Mouse (Mus musculus) thymus, postnatal 10 days (tissue): ENCODE measurements around the gene Tppp3.

Experiments used
- DNase-seq, 2 experiments: peaks; one replicate each; pipeline ENCODE4 v3.0.0; 2021; ENCODE audit warnings: low spot score in 2 of 2

The Tppp3 gene

GRCm38 (mm10) chr8:105484392-105484791, 13.1 kb upstream of the Tppp3 start:
- no peak for DNase-seq

GRCm38 (mm10) chr8:105484030-105484368, 12.7 kb upstream of the Tppp3 start:
- DNase-seq, result no peak

GRCm38 (mm10) chr8:105483212-105484029, 12.1 kb upstream of the Tppp3 start:
- DNase-seq, result no peak

- no peak for DNase-seq
These were observed 10.8 kb upstream of the Tppp3 start for GRCm38 (mm10) chr8:105482123-105482522.

GRCm38 (mm10) chr8:105481453-105481852, 10.1 kb upstream of the Tppp3 start:
- peak in 1 of 2 experiments; percentile 52 for DNase-seq

- DNase-seq, result no peak
These were observed 9.7 kb upstream of the Tppp3 start for GRCm38 (mm10) chr8:105481013-105481412.

- DNase-seq, result no peak
These were observed 6.5 kb upstream of the Tppp3 start for GRCm38 (mm10) chr8:105477792-105478191.

- DNase-seq, result peak in 1 of 2 experiments; percentile 62
These were observed 5.5 kb upstream of the Tppp3 start for GRCm38 (mm10) chr8:105476628-105477413.

- DNase-seq, result no peak
These were observed 4.8 kb upstream of the Tppp3 start for GRCm38 (mm10) chr8:105476161-105476560.

- no peak for DNase-seq
These were observed 4.4 kb upstream of the Tppp3 start for GRCm38 (mm10) chr8:105475742-105476141.

- no peak for DNase-seq
These were observed 3.9 kb upstream of the Tppp3 start for GRCm38 (mm10) chr8:105475254-105475653.

GRCm38 (mm10) chr8:105474680-105475079, 3.4 kb upstream of the Tppp3 start:
- no peak for DNase-seq

- DNase-seq, result peak; percentile 13 to 28
These were observed 2.7 kb upstream of the Tppp3 start for GRCm38 (mm10) chr8:105473816-105474606.

GRCm38 (mm10) chr8:105472983-105473382, 1.7 kb upstream of the Tppp3 start:
- DNase-seq, result no peak

GRCm38 (mm10) chr8:105472414-105472932, 1.1 kb upstream of the Tppp3 start:
- DNase-seq, result no peak

GRCm38 (mm10) chr8:105470681-105471313, 529 bp downstream of the Tppp3 start:
- no peak for DNase-seq

- DNase-seq, result no peak
These were observed 1.1 kb downstream of the Tppp3 start for GRCm38 (mm10) chr8:105470262-105470661.

GRCm38 (mm10) chr8:105469816-105470215, 1.5 kb downstream of the Tppp3 start:
- no peak for DNase-seq

- no peak for DNase-seq
These were observed 2.2 kb downstream of the Tppp3 start for GRCm38 (mm10) chr8:105469041-105469695.

GRCm38 (mm10) chr8:105468002-105468720, 3.2 kb downstream of the Tppp3 start:
- no peak for DNase-seq
